Mouse (Mus musculus) midbrain, embryonic 11.5 days (tissue): ENCODE results near the gene Bcl2. TPM values are rescaled to one million over a fixed set of nuclear protein-coding genes. Genes with fewer than 3 reads are reported as not detected.

ENCODE experiments used
- ATAC-seq: fragments of 200-750 bp; cut with Nextera tagmentation; 2 replicates; pipeline ENCODE4 v1.8.0; 2017; ENCODE audit warnings: moderate TSS enrichment, moderate library complexity; ENCODE audit not compliant: low FRiP score
- DNase-seq: peaks from one replicate; pipeline ENCODE4 v3.0.0; 2015; ENCODE audit warnings: low spot score; ENCODE audit errors: missing footprints
- H3K27ac ChIP-seq: fragments of 300-500 bp; sonication (generic); 2 replicates; pipeline ENCODE4 v1.5.1; 2014; ENCODE audit warnings: low read depth, low read length
- H3K27me3 ChIP-seq: fragments of 300-500 bp; sonication (generic); 2 replicates; pipeline ENCODE4 v1.6.1; 2014; ENCODE audit warnings: mild to moderate bottlenecking, low read length, moderate library complexity, mixed read lengths; ENCODE audit not compliant: control insufficient read depth, insufficient read depth
- H3K36me3 ChIP-seq: fragments of 300-500 bp; sonication (generic); 2 replicates; pipeline ENCODE4 v1.6.1; 2014; ENCODE audit warnings: mild to moderate bottlenecking, low read length, moderate library complexity, mixed read lengths; ENCODE audit not compliant: control insufficient read depth, insufficient read depth
- H3K4me1 ChIP-seq: fragments of 300-500 bp; sonication (generic); 2 replicates; pipeline ENCODE4 v1.6.1; 2014; ENCODE audit warnings: low read length; ENCODE audit not compliant: control insufficient read depth, insufficient read depth
- H3K4me2 ChIP-seq: fragments of 300-500 bp; sonication (generic); 2 replicates; pipeline ENCODE4 v1.6.1; 2014; ENCODE audit warnings: mild to moderate bottlenecking, moderate library complexity
- H3K4me3 ChIP-seq: fragments of 300-500 bp; sonication (generic); 2 replicates; pipeline ENCODE4 v1.5.1; 2014; ENCODE audit warnings: low read depth, low read length
- H3K9ac ChIP-seq: fragments of 300-500 bp; sonication (generic); 2 replicates; pipeline ENCODE4 v1.6.1; 2014; ENCODE audit warnings: low read length
- H3K9me3 ChIP-seq: fragments of 300-500 bp; sonication (generic); 2 replicates; pipeline ENCODE4 v1.6.1; 2016; ENCODE audit warnings: low read length; ENCODE audit not compliant: control insufficient read depth
- WGBS: fragments of 180-500 bp; shearing (Covaris S2); extraction: QIAGEN DNeasy Blood & Tissue Kit; methylation state at CpG from one replicate; pipeline ENCODE4 v1.1.7; 2014; 5-methylcytosine and 5-hydroxymethylcytosine counted together
- microRNA-seq: library from miRNA; unstranded; fragments of <30 nt; microRNA quantifications from one replicate; pipeline ENCODE4, GENCODE M21; 2017
- polyA plus RNA-seq: library from polyadenylated mRNA; unstranded; fragments of >200 nt; fragmentation: Nextera tagmentation; extraction: Ambion mirVana; gene quantifications from 2 replicates; pipeline ENCODE4 v1.2.1, GENCODE M21; 2014

The Bcl2 gene
- polyA plus RNA-seq, 1 experiment from 2014 or later: 6.2 TPM

DNA sequence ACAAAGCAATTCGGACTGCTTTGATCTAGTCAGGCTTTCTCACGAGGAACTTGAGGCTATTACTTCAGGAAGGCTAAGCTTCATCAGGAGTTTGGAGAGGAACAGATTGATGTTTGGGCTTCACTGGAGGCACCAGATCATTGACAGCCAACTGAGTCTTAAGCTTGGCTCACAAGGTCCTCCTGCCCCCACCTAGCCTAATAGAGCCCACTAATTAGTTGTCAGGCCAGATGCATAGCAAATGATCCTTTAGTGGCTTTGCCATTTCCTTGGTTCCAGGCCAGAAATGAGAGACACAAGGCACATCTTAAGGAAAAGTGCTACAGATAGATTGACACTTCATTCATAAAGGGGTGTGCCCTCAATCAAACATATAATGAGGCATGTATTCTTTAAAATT, 216.1 kb downstream of the Bcl2 start:
- H3K9ac ChIP-seq: no peak overlapping the region
- no peaks in the 10 kb centered on the region for H3K9me3 ChIP-seq
- H3K27me3 ChIP-seq: no peaks in the 10 kb centered on the region
- ATAC-seq: no peak
- WGBS: 73% methylated on average over 2 of the region's 2 CpGs
- H3K36me3 ChIP-seq: no peaks in the 10 kb centered on the region
- DNase-seq: no peak
- H3K4me2 ChIP-seq: no peak overlapping the region
- no peak overlapping the region for H3K4me3 ChIP-seq
- no peaks in the 10 kb centered on the region for H3K4me1 ChIP-seq
- no peak overlapping the region for H3K27ac ChIP-seq

Small RNAs within 50 kb of the gene (microRNA-seq; reads per million reads assigned to microRNA genes)
- gene Mir3473f: not detected

Other genes with a start within 250 kb of the Bcl2 start
- 7.8 and 9.0 TPM in 2 replicates for gene Kdsr, start 45.5 kb upstream of the Bcl2 start, polyA plus RNA-seq
- gene Vps4b, start 82.5 kb upstream of the Bcl2 start, polyA plus RNA-seq: 67.1 and 76.4 TPM in 2 replicates
- gene Serpinb5, start 146.9 kb upstream of the Bcl2 start, polyA plus RNA-seq: not detected in 2 replicates
- gene Serpinb12, start 220.2 kb upstream of the Bcl2 start, polyA plus RNA-seq: not detected in 2 replicates